Mouse (Mus musculus) neural tube, embryonic 13.5 days (tissue): ENCODE results near the gene Mrgprf. TPM values are rescaled to one million over a fixed set of nuclear protein-coding genes. Genes with fewer than 3 reads are reported as not detected.

ENCODE experiments used
- ATAC-seq: fragments of 200-750 bp; cut with Nextera tagmentation; 2 replicates; pipeline ENCODE4 v1.8.0; 2017; ENCODE audit warnings: low read depth, mild to moderate bottlenecking, moderate TSS enrichment, moderate library complexity
- H3K27ac ChIP-seq: fragments of 300-500 bp; sonication (generic); replicated peaks from 2 replicates; pipeline ENCODE4 v1.5.1; 2015; ENCODE audit warnings: moderate library complexity, mild to moderate bottlenecking, inconsistent platforms
- H3K27me3 ChIP-seq: fragments of 300-500 bp; sonication (generic); 2 replicates; pipeline ENCODE4 v1.6.1; 2015; ENCODE audit warnings: mild to moderate bottlenecking, inconsistent platforms
- H3K36me3 ChIP-seq: fragments of 300-500 bp; sonication (generic); 2 replicates; pipeline ENCODE4 v1.6.1; 2015; ENCODE audit warnings: mild to moderate bottlenecking, inconsistent platforms
- H3K4me1 ChIP-seq: fragments of 300-500 bp; sonication (generic); replicated peaks from 2 replicates; pipeline ENCODE4 v1.6.1; 2015; ENCODE audit warnings: inconsistent platforms
- H3K4me2 ChIP-seq: fragments of 300-500 bp; sonication (generic); 2 replicates; pipeline ENCODE4 v1.6.1; 2015; ENCODE audit warnings: inconsistent platforms, mild to moderate bottlenecking, moderate library complexity
- H3K4me3 ChIP-seq: fragments of 300-500 bp; sonication (generic); 2 replicates; pipeline ENCODE4 v1.5.1; 2015; ENCODE audit warnings: mild to moderate bottlenecking, inconsistent platforms
- H3K9ac ChIP-seq: fragments of 300-500 bp; sonication (generic); 2 replicates; pipeline ENCODE4 v1.6.1; 2015; ENCODE audit warnings: moderate library complexity, mild to moderate bottlenecking, inconsistent platforms
- H3K9me3 ChIP-seq: fragments of 300-500 bp; sonication (generic); 2 replicates; pipeline ENCODE4 v1.6.1; 2016; ENCODE audit warnings: inconsistent platforms
- whole genome bisulfite sequencing: fragments of 180-500 bp; shearing (Covaris S2); methylation state at CpG from one replicate; pipeline ENCODE4 v1.1.7; 2015; 5-methylcytosine and 5-hydroxymethylcytosine counted together
- polyA plus RNA-seq: library from polyadenylated mRNA; unstranded; fragments of >200 nt; fragmentation: Nextera tagmentation; extraction: Ambion mirVana; gene quantifications from 2 replicates; pipeline ENCODE4 v1.2.1, GENCODE M21; 2015

Gene Mrgprf
- polyA plus RNA-seq, 1 experiment from 2014 or later = 1.3 TPM

DNA sequence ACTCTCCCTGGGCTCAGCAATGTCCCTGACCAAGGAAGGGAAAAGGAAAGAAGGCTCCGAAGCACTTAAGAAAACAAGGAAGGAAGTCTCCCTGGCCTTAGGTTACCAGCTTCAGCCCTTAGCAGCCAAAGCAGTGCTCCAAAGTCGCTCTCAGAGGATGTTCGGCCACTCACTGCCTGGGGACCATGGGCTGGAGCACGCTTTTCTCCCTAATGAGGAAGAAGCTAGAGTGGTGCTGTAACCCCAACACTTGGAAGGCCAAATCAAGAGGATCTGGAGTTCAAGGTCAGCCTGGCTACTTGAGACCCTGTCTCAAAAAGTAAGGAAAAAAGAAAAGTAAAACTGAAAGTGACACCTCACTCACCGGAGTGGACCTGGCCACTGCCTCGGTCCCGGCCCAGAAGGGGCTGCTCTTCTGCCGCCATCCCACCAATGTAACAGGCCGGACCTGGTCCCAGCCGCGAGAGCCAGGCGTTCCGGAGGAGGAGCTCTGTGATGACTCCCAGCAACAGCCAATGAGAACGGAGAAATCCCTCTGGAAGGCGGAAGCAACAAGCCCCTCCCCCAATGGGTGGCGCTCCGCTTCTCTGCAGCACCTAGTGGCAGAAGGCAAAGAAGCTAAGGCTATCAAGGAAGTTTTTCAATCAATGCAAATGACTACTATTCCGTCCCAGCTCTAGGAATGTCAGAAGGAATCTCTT, 17.0 kb upstream of the Mrgprf start, which contains the start of gene Tpcn2:
Gene Tpcn2 (minus strand): TSS at position 525 of the 701 bp plus-strand sequence.
- 5% methylated on average over 18 of the region's 18 CpGs for WGBS
- Histone ChIP-seq H3K9me3 (no peaks in the 10 kb centered on the region), H3K27ac (no peak within 1 kb of the TSS), H3K4me3 (peak within 1 kb of the TSS; percentile 44), H3K4me2 (peak within 1 kb of the TSS; percentile 62), H3K36me3 (0 out of 2 replicates have a peak, but pooled peaks cover 15% of the 10 kb centered on the region), H3K27me3 (no peaks in the 10 kb centered on the region), H3K9ac (peak within 1 kb of the TSS; percentile 64), H3K4me1 (peaks cover 12% of the 10 kb centered on the region)
- peak; percentile 88 for ATAC-seq

DNA sequence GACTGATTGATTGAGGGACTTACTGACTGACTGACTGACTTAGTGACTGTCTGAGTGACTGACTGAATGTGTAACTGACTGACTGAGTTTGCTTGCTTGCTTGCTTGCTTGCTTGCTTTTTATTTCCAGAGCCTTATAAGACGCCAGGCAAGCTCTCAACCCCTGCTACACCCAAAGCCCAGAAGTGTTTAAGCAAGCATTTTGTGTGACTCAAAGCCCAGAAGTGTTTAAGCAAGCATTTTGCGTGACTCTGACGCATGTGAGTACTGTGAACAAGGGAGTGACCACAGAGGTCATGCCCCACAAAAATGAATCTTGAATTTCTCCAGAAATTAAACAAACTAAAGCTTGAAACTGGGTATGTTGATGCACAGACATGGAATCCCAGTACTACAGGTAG, 16.3 kb upstream of the Mrgprf start:
- Histone ChIP-seq H3K4me2 (peak overlapping the region; percentile 62), H3K9me3 (no peaks in the 10 kb centered on the region), H3K27ac (no peak overlapping the region), H3K9ac (no peak overlapping the region), H3K36me3 (0 out of 2 replicates have a peak, but pooled peaks cover 8% of the 10 kb centered on the region), H3K27me3 (no peaks in the 10 kb centered on the region), H3K4me3 (peak overlapping the region; percentile 44; the same call in 1 of the 2 replicates), H3K4me1 (peaks cover 12% of the 10 kb centered on the region)
- WGBS = 69% methylated on average over 3 of the region's 3 CpGs
- peak; percentile 10; the same call in 1 of the 2 replicates for ATAC-seq

DNA sequence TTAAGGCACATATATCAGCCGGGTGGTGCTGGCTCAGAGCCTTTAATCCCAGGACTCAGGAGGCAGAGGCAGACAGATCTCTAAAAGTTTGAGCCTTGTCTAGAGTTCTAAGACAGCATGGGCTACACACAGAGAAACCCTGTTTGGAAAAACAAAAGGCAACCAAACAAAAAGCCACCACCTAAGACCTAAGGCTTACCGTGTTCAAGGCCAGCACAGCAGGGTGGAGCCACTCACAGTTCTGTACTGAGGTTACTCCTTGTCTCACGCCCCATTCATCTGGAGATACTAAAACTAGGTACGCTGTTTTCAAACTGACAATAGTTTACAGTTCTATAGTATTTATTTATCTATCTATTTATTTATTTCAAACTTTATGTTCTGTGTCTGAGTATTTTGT, 15.2 kb upstream of the Mrgprf start:
- H3K9me3 ChIP-seq = no peaks in the 10 kb centered on the region
- ATAC-seq = no peak
- H3K4me3 ChIP-seq = no peak overlapping the region
- 80% methylated on average over 4 of the region's 4 CpGs for WGBS
- peaks cover 12% of the 10 kb centered on the region for H3K4me1 ChIP-seq
- no peak overlapping the region for H3K27ac ChIP-seq
- no peak overlapping the region for H3K9ac ChIP-seq
- no peaks in the 10 kb centered on the region for H3K27me3 ChIP-seq
- H3K4me2 ChIP-seq = no peak overlapping the region
- no peaks in the 10 kb centered on the region for H3K36me3 ChIP-seq

DNA sequence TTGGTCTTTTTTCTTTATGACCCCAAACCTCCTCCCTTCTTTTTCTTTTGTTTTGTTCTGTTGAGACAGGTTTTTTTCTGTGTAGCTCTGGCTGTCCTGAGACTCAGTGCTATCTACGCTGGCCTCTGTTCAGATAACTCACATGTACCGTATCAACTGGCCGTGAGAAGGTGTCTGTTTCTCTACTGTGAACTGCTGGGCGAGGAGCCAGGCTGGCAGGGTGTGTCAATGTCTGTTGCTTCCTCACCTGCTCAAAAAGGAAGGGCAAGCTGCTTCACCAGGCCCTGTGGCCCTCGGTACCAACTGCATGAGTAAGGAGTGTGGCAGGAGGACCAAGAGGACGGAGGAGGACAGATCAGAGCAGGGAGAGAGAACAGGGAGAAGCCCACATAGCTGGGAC, 13.2 kb upstream of the Mrgprf start:
- no peak overlapping the region for H3K4me2 ChIP-seq
- no peak for ATAC-seq
- H3K27me3 ChIP-seq = no peaks in the 10 kb centered on the region
- no peaks in the 10 kb centered on the region for H3K36me3 ChIP-seq
- 83% methylated on average over 6 of the region's 6 CpGs for WGBS
- H3K9me3 ChIP-seq = no peaks in the 10 kb centered on the region
- no peak overlapping the region for H3K9ac ChIP-seq
- H3K4me1 ChIP-seq = peaks cover 12% of the 10 kb centered on the region
- H3K4me3 ChIP-seq = no peak overlapping the region
- no peak overlapping the region for H3K27ac ChIP-seq

DNA sequence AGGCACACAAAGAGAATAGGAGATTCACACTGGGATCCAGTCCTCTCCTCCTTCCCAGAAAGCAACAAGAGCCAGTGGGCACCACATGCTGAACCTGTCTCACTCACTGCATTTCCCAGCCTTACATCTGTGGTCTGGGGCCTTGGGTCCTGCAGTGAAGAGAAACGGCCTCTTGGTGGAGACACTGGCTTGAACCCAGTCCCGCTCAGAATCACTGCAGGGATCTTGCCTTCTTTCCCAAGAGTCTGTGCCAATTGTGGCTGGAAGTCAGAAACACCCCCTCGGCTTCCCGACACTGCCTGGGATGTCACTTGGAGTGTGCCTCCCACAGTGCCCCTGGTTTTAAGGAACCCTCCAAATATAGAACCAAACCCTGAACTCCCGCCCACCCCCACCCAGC, 11.3 kb upstream of the Mrgprf start:
- no peaks in the 10 kb centered on the region; the same call in 1 of the 2 replicates for H3K4me1 ChIP-seq
- no peak overlapping the region for H3K27ac ChIP-seq
- no peak overlapping the region for H3K4me3 ChIP-seq
- no peak overlapping the region for H3K4me2 ChIP-seq
- no peaks in the 10 kb centered on the region for H3K36me3 ChIP-seq
- no peaks in the 10 kb centered on the region for H3K9me3 ChIP-seq
- no peak overlapping the region for H3K9ac ChIP-seq
- 22% methylated on average over 5 of the region's 5 CpGs for WGBS
- no peaks in the 10 kb centered on the region for H3K27me3 ChIP-seq
- no peak for ATAC-seq

DNA sequence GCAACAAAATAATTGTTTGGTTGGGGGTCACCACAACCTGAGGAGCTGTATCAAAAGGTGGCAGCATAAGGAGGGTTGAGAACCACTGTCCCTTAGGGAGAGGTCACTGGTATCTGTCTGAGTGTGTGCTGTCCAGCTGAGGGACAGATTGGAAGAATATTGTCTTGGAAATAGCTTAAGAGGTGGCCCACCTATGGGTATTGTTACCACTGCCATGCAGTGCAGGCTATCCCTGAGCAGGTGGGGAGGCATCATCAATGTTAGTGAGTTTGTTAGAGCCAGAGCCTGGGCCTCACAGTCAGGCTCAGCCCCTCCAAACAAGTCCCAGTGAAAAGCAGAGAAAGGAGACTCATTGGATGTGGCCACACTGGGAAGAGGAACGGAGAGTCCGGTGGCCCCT, 8.8 kb upstream of the Mrgprf start:
- Histone ChIP-seq H3K27me3 (no peaks in the 10 kb centered on the region), H3K4me3 (no peak overlapping the region), H3K27ac (no peak overlapping the region), H3K36me3 (no peaks in the 10 kb centered on the region), H3K9me3 (no peaks in the 10 kb centered on the region), H3K4me1 (no peaks in the 10 kb centered on the region; the same call in 1 of the 2 replicates), H3K9ac (no peak overlapping the region), H3K4me2 (no peak overlapping the region)
- 88% methylated on average over 2 of the region's 2 CpGs for WGBS
- no peak for ATAC-seq

DNA sequence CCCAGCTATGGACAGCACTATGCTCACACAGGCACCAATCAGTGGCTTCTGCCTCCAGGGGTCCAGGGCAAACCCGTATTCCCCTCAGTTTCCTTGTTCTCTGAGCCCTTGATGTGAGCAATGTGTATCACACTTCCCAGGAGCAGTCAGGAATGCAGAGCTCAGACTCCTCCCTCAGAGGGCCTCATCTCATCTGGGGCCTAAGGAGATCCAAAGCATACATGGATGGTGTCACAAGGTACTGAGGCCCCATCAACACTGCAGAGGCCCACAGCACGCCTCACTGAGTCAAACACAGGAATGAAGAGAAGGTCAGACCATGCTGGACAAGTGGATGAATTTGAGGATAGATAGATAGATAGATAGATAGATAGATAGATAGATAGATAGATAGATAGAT, 7.9 kb upstream of the Mrgprf start:
- ATAC-seq = no peak
- 47% methylated on average over 2 of the region's 2 CpGs for WGBS
- Histone ChIP-seq H3K27ac (no peak overlapping the region), H3K9me3 (no peaks in the 10 kb centered on the region), H3K27me3 (no peaks in the 10 kb centered on the region), H3K4me1 (no peaks in the 10 kb centered on the region; the same call in 1 of the 2 replicates), H3K9ac (no peak overlapping the region), H3K36me3 (no peaks in the 10 kb centered on the region), H3K4me2 (no peak overlapping the region), H3K4me3 (no peak overlapping the region)

DNA sequence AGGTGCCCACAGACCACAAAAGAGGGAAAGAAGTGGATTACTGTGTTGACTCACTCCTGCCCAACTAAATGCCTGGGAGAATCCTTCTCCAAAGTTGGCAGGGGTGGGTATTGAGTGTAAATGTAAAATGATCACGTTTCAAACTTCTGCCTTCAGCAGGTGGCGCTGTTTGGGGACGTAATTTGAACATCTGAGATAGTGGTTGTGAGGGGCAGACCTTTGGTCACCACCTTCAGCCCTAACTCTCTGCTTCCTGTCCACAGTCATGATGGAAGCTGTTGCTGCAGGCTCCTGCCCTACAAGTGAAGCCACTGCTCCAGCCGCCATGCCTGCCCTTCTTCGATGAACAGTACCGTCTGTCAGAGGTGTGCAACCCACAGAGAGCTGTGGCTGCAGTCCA, 6.8 kb upstream of the Mrgprf start:
- ATAC-seq = no peak
- no peak overlapping the region for H3K4me2 ChIP-seq
- H3K4me1 ChIP-seq = no peaks in the 10 kb centered on the region
- WGBS = 45% methylated on average over 6 of the region's 6 CpGs
- H3K4me3 ChIP-seq = no peak overlapping the region
- no peak overlapping the region for H3K9ac ChIP-seq
- no peaks in the 10 kb centered on the region for H3K36me3 ChIP-seq
- no peaks in the 10 kb centered on the region for H3K9me3 ChIP-seq
- no peak overlapping the region for H3K27ac ChIP-seq
- no peaks in the 10 kb centered on the region for H3K27me3 ChIP-seq

DNA sequence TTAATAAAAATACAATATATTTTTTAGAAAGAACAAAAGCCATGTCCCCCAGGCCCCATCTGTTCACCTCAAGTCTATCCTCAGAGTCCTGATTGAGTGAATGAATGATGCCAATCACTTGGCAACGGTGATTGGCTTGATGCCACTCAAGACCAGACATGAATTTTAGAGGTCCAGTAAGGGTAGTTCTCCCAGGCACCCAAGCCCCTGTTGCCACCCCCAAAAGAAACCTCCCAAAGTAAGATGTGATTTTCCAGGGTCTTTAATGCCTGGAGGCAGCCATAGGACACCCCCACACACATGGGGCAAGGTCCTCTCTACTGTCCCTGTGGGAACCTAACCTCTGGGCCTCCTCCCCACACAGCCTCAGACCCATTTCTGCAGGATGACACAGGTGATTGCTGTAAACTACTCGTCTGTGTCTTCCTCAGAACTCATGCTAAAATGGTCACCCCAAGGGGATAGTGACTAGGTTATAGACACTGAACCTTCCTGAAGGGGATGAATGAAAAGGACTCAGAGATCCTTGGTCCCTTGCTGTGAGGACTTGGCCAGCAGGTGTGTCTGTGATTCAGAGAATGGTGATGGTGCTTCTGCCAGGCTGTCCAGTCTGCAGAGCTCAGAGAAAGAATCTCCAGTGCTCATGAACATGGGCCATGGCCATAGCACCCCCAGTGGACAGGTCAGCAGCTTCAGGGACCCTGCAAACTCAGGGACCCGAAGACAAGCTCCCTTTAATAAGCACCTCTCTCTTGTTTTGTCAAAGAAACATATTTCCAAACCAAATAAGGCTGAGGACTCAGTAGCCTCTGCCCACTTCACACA, 1.8 kb upstream of the Mrgprf start:
- no peak for ATAC-seq
- no peak overlapping the region for H3K9ac ChIP-seq
- WGBS = 59% methylated on average over 3 of the region's 3 CpGs
- no peak overlapping the region for H3K4me2 ChIP-seq
- no peaks in the 10 kb centered on the region for H3K36me3 ChIP-seq
- H3K4me1 ChIP-seq = peaks cover 8% of the 10 kb centered on the region
- no peaks in the 10 kb centered on the region for H3K9me3 ChIP-seq
- H3K27ac ChIP-seq = no peak overlapping the region
- no peaks in the 10 kb centered on the region for H3K27me3 ChIP-seq
- H3K4me3 ChIP-seq = no peak overlapping the region

DNA sequence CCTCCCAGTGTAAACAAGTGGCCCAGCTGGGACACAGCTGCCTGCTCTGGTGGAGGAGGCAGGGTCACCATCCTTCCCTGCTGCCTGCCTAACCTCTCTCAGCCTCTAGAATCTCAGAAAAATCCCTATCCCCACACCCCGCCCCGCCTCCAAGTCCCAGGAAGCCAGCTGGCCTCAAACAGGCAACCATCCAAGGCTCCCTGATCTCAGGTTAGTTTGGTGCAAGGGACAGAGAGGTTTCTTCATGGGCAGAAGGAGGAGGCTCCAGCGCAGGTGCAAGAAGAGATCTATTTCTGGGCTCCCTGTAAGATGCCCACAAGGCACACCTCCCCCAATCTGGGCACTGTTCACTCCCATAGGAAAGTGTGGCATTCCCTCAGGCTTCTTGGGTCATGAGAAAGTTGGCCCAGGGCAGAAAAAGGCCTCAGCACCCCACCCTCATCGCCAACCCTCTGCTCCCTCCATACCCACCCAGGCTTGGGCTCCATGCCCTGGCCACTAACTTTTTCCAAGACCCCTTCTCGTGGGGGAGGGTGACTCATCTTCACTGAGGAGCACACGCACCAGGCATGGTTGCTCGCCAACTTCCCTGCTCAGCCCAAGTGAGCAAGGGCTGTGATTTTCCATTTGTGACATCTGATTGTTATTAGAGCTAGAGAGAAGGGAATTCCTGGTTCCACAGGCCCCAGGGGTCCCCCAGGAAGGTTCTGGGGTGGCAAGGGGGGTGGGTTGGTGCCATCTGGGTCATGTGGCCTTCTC, 887 bp upstream of the Mrgprf start:
- H3K4me3 ChIP-seq = no peak overlapping the region
- no peak overlapping the region for H3K4me2 ChIP-seq
- no peak for ATAC-seq
- H3K27ac ChIP-seq = no peak overlapping the region
- H3K9me3 ChIP-seq = no peaks in the 10 kb centered on the region
- H3K36me3 ChIP-seq = no peaks in the 10 kb centered on the region
- H3K9ac ChIP-seq = no peak overlapping the region
- 69% methylated on average over 7 of the region's 7 CpGs for WGBS
- H3K27me3 ChIP-seq = no peaks in the 10 kb centered on the region
- peaks cover 8% of the 10 kb centered on the region for H3K4me1 ChIP-seq

DNA sequence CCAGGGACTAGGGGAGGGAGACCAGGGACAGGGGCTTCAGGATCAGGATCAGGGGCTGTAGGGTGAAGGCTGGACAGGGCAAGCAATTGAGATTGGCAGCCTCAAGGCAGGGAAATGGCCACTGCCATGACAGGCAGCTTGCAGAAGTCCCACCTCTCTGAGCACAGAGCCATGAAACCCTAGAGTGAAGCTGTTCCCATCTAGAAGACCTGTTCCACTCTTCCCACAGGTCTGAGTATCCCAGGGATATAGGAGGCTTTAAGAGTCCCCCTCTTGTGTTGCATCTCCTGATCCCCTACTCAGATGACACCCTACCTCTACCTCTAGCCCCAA, 346 bp downstream of the Mrgprf start:
- Histone ChIP-seq H3K27ac (no peak overlapping the region), H3K27me3 (no peaks in the 10 kb centered on the region), H3K9me3 (no peaks in the 10 kb centered on the region), H3K36me3 (no peaks in the 10 kb centered on the region), H3K4me2 (no peak overlapping the region), H3K4me1 (peaks cover 8% of the 10 kb centered on the region), H3K9ac (no peak overlapping the region), H3K4me3 (no peak overlapping the region)
- no peak for ATAC-seq

DNA sequence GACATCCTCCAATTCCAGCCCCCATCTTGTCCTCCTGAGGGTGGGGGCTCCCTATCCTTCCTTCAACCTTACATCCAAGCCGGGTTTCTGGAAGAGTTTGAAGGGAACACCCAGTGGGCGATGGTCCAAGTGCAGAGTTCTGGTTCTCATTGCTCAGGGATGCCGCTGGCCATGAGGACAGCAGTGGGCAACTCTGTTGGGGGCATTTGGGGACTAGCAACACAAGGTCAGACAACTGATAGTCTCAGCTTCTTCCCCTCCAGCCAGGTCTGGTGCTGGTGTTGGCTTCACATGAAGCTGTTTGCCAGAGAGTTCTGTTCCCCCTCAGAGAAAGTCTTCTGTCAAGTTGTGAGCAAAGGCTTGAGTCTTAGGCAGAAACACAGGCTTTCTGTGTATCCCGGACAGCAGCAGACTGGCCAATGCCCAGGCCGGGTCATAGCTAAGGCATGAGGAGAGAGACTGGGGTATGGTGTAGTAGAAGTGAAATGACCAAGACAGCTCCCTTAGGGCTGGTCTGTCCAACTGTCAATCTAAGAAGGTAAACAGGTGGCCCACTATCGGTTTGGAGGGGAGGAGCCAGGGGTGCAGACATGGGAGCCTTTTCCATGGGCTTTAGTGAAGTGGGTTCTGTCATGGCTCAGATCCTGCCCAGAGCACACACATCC, 845 bp downstream of the Mrgprf start:
- no peak for ATAC-seq
- no peak overlapping the region for H3K4me3 ChIP-seq
- H3K4me2 ChIP-seq = no peak overlapping the region
- no peak overlapping the region for H3K27ac ChIP-seq
- no peak overlapping the region for H3K9ac ChIP-seq
- no peaks in the 10 kb centered on the region for H3K9me3 ChIP-seq
- H3K36me3 ChIP-seq = no peaks in the 10 kb centered on the region
- H3K27me3 ChIP-seq = no peaks in the 10 kb centered on the region
- 92% methylated on average over 6 of the region's 6 CpGs for WGBS
- H3K4me1 ChIP-seq = peaks cover 8% of the 10 kb centered on the region
